Mouse (Mus musculus) E14TG2a.4 (cell line): ENCODE measurements around the gene Il27ra.
A peak's percentile ranks its signal among the peaks of the same experiment; 100 is the strongest.
"Not testable (repeated sequence)": the region's sequence is repeated elsewhere in the genome, so short reads cannot be mapped to it uniquely, and the experiment has no call there.

Source experiments
- H3K27me3 ChIP-seq: 2 replicates; pipeline ENCODE4 v1.6.1; 2014; ENCODE audit warnings: low read length, control low read depth; ENCODE audit not compliant: insufficient read depth
- H3K36me3 ChIP-seq: 2 replicates; pipeline ENCODE4 v1.6.1; 2014; ENCODE audit warnings: low read length, control low read depth; ENCODE audit not compliant: insufficient read depth
- H3K4me1 ChIP-seq: replicated peaks from 2 replicates; pipeline ENCODE4 v1.6.1; 2014; ENCODE audit warnings: low read depth, low read length, control low read depth
- H3K4me3 ChIP-seq: replicated peaks from 2 replicates; pipeline ENCODE4 v1.5.1; 2014; ENCODE audit warnings: mild to moderate bottlenecking, low read length
- H3K9me3 ChIP-seq: 2 replicates; pipeline ENCODE4 v1.6.1; 2014; ENCODE audit warnings: low read length, control low read depth
- CTCF ChIP-seq: conservative IDR thresholded peaks from 2 replicates; pipeline ENCODE4 v1.5.1; 2014; ENCODE audit warnings: low read length
- NANOG ChIP-seq: IDR thresholded peaks from 2 replicates; pipeline ENCODE4 v1.6.1; 2014; ENCODE audit warnings: borderline replicate concordance, low read length, mixed read lengths
- POU5F1 ChIP-seq: IDR thresholded peaks from 2 replicates; pipeline ENCODE4 v1.6.1; 2014; ENCODE audit warnings: low read length, borderline replicate concordance

Gene Il27ra

GRCm38 (mm10) chr8:83983222-83983621, 59.2 kb downstream of the Il27ra start:
- not testable (repeated sequence) for H3K27me3 ChIP-seq, H3K4me1 ChIP-seq, H3K4me3 ChIP-seq, H3K9me3 ChIP-seq
- peaks cover 76% of the 10 kb centered on the region for H3K36me3 ChIP-seq
- peak; percentile 20 for TF ChIP-seq CTCF

- Histone ChIP-seq H3K4me1 (peaks cover 10% of the 10 kb centered on the region), H3K36me3 (peaks cover 68% of the 10 kb centered on the region), H3K9me3 (no peaks in the 10 kb centered on the region), H3K27me3 (no peaks in the 10 kb centered on the region), H3K4me3 (no peak overlapping the region)
- TF ChIP-seq NANOG (no peak), CTCF (no peak), POU5F1 (no peak)
Observed at GRCm38 (mm10) chr8:83982449-83982848, 59.9 kb downstream of the Il27ra start.

DNA sequence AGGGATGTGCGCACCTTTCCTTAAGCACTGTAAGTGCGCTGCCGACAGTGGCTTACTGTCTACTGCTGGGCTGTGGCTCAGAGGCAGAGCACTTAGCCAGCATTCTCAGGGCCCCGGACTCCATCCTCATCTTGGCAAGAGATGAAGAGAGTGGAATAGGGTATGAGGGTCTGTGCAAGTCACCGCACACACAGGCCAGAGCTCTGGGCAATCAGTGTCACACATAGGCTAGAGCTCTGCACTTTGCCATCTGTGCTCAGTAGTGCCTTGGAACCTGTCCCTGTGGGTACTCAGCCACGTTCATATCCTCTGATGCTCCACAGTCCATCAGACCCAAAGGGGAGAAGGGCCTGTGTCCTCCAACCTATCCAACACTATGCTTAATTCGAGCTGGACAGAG, 60.9 kb downstream of the Il27ra start:
- no peaks in the 10 kb centered on the region for H3K27me3 ChIP-seq
- H3K9me3 ChIP-seq: no peaks in the 10 kb centered on the region
- TF ChIP-seq NANOG: no peak
- TF ChIP-seq CTCF: no peak
- TF ChIP-seq POU5F1: no peak
- H3K4me3 ChIP-seq: no peak overlapping the region
- H3K36me3 ChIP-seq: peaks cover 61% of the 10 kb centered on the region
- peaks cover 17% of the 10 kb centered on the region for H3K4me1 ChIP-seq

GRCm38 (mm10) chr8:83980845-83981244, 61.5 kb downstream of the Il27ra start:
- H3K4me3 ChIP-seq: no peak overlapping the region
- peaks cover 54% of the 10 kb centered on the region for H3K36me3 ChIP-seq
- H3K27me3 ChIP-seq: no peaks in the 10 kb centered on the region
- TF ChIP-seq POU5F1 (no peak), CTCF (no peak), NANOG (no peak)
- H3K9me3 ChIP-seq: no peaks in the 10 kb centered on the region
- H3K4me1 ChIP-seq: peaks cover 17% of the 10 kb centered on the region
